Mouse (Mus musculus) heart, adult 2 months (tissue): ENCODE results near the gene Tkt.

ENCODE experiments used
- CTCF ChIP-seq: fragments of 200-600 bp; IDR thresholded peaks from 2 replicates; pipeline ENCODE4 v1.8.1; 2022; ENCODE audit warnings: antibody characterized with exemption, mild to moderate bottlenecking, moderate library complexity
- POLR2A ChIP-seq: fragments of 200-500 bp; IDR thresholded peaks from 2 replicates; pipeline ENCODE4 v1.6.1; 2011; ENCODE audit warnings: mild to moderate bottlenecking, low read depth, low read length, control low read depth; ENCODE audit not compliant: insufficient read depth

DNA sequence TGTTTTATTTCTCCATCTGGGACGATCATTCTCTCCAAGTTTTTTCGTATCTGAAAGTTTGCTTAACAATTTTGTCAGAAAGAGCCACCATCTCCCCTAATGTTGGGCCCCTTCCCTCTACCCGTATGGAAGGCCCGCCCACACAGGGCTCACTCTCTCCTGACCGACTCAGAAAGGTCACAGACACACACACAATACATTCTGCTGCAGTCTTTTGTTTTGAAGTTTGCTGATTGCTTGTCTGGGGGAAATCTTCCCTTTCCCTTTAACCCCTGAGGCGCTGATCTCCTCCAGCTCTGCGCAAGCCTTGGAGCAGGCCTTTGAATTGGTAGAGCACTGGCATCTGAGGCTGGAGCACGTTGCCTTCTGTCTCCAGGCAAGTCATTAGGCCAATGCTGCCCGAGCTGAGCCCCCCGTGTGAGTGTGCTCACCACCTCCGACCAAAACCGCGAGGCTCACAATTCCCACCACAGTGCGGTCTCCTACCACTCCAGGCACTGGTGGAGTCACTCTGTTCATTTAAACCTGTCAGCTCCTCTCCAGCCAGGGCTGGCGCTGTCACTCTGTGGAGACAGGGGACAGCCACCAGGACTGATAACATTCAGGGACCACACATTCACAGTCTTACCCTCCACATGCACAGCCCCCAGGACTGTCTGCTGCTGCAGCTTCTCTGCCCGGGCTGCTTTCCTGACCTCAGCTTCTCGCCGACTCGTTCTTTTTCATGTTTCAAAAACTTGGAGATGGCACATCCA is 36.5 kb downstream of the Tkt start:
- TF ChIP-seq CTCF (no peak), POLR2A (no peak)
